Mouse (Mus musculus) limb, embryonic 15.5 days (tissue): Measurements from ENCODE around the gene Abcc3. TPM values are rescaled to one million over a fixed set of nuclear protein-coding genes. Genes with fewer than 3 reads are reported as not detected.
"Not testable (repeated sequence)": the region's sequence is repeated elsewhere in the genome, so short reads cannot be mapped to it uniquely, and the experiment has no call there.

ENCODE experiments used
- ATAC-seq: fragments of 200-750 bp; cut with Nextera tagmentation; 2 replicates; pipeline ENCODE4 v1.8.0; 2017; ENCODE audit warnings: low read depth, moderate TSS enrichment; ENCODE audit not compliant: insufficient number of reproducible peaks, low FRiP score, low TSS enrichment
- H3K27ac ChIP-seq: fragments of 300-500 bp; sonication (generic); 2 replicates; pipeline ENCODE4 v1.5.1; 2015; ENCODE audit warnings: moderate library complexity, mild to moderate bottlenecking, inconsistent platforms
- H3K27me3 ChIP-seq: fragments of 300-500 bp; sonication (generic); 2 replicates; pipeline ENCODE4 v1.6.1; 2015; ENCODE audit warnings: inconsistent platforms
- H3K36me3 ChIP-seq: fragments of 300-500 bp; sonication (generic); 2 replicates; pipeline ENCODE4 v1.6.1; 2015; ENCODE audit warnings: inconsistent platforms
- H3K4me1 ChIP-seq: fragments of 300-500 bp; sonication (generic); 2 replicates; pipeline ENCODE4 v1.6.1; 2015; ENCODE audit warnings: inconsistent platforms
- H3K4me2 ChIP-seq: fragments of 300-500 bp; sonication (generic); 2 replicates; pipeline ENCODE4 v1.6.1; 2015; ENCODE audit warnings: mild to moderate bottlenecking, inconsistent platforms
- H3K4me3 ChIP-seq: fragments of 300-500 bp; sonication (generic); 2 replicates; pipeline ENCODE4 v1.5.1; 2015; ENCODE audit warnings: mild to moderate bottlenecking, inconsistent platforms
- H3K9ac ChIP-seq: fragments of 300-500 bp; sonication (generic); 2 replicates; pipeline ENCODE4 v1.6.1; 2015; ENCODE audit warnings: inconsistent platforms
- H3K9me3 ChIP-seq: fragments of 300-500 bp; sonication (generic); 2 replicates; pipeline ENCODE4 v1.6.1; 2016; ENCODE audit warnings: inconsistent platforms
- WGBS: fragments of 180-500 bp; shearing (Covaris S2); methylation state at CpG from one replicate; pipeline ENCODE4 v1.1.7; 2015; 5-methylcytosine and 5-hydroxymethylcytosine counted together
- polyA plus RNA-seq: library from polyadenylated mRNA; unstranded; fragments of >200 nt; fragmentation: Nextera tagmentation; extraction: Ambion mirVana; gene quantifications from 2 replicates; pipeline ENCODE4 v1.2.1, GENCODE M21; 2015

The Abcc3 gene
- polyA plus RNA-seq, 1 experiment from 2014 or later: 1.6 TPM

DNA sequence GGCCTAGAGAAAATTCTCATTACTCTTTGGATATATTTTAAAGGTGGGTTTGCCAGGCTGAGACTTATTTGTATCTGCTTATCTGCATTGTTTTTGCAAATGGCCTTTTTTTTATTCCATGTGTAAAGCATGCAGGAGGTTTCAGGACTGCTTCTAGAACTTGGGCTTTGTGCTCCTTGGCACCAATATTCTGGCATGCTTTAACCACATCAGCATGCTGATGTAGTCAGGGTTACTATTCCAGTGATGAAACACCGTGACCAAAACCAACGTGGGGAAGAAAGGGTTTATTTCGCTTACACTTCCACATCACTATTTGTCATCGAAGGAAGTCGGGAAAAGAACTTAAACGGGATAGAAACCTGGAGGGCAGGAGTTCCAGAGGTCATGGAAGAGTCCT is 8.2 kb upstream of the Abcc3 start:
- Histone ChIP-seq H3K4me2 (no peak overlapping the region), H3K9me3 (no peaks in the 10 kb centered on the region), H3K4me3 (no peak overlapping the region), H3K27me3 (no peaks in the 10 kb centered on the region), H3K4me1 (peaks cover 28% of the 10 kb centered on the region), H3K36me3 (no peaks in the 10 kb centered on the region), H3K9ac (no peak overlapping the region), H3K27ac (no peak overlapping the region)
- 65% methylated on average over 6 of the region's 6 CpGs for WGBS
- ATAC-seq: no peak

- Histone ChIP-seq H3K4me2 (no peak overlapping the region), H3K36me3 (no peaks in the 10 kb centered on the region), H3K4me3 (no peak overlapping the region), H3K27me3 (peaks cover 12% of the 10 kb centered on the region), H3K9ac (no peak overlapping the region), H3K4me1 (peaks cover 8% of the 10 kb centered on the region), H3K9me3 (no peaks in the 10 kb centered on the region), H3K27ac (no peak overlapping the region)
- no peak for ATAC-seq
- 86% methylated on average over 7 of the region's 7 CpGs for WGBS
Observed at GRCm38 (mm10) chr11:94394107-94394506, 1.3 kb upstream of the Abcc3 start.

GRCm38 (mm10) chr11:94393490-94393889 is 693 bp upstream of the Abcc3 start:
- not testable (repeated sequence) for ATAC-seq

DNA sequence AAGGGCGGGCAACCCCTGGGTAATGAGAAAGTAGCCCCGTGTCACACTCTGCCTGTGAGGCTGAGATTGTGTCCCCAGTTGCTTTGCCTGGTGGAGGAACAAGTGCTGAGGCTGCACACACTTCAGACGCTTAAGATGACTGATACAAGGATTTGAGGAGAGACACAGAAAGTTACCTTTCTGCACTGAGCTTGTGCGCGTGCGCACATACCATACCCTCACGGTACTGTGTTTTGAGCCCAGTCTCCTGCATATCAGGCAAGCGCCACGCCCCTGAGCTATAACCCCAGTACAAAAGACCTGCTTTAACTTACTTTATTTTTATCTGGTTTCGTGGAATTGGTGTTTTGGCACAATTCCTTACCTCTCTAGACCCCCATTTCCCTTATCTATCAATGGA is 1.1 kb downstream of the Abcc3 start:
- H3K36me3 ChIP-seq: no peaks in the 10 kb centered on the region
- no peak overlapping the region for H3K9ac ChIP-seq
- no peak overlapping the region for H3K27ac ChIP-seq
- no peak for ATAC-seq
- WGBS: 85% methylated on average over 10 of the region's 10 CpGs
- H3K9me3 ChIP-seq: no peaks in the 10 kb centered on the region
- no peak overlapping the region for H3K4me3 ChIP-seq
- peaks cover 12% of the 10 kb centered on the region for H3K27me3 ChIP-seq
- peaks cover 11% of the 10 kb centered on the region for H3K4me1 ChIP-seq
- no peak overlapping the region for H3K4me2 ChIP-seq

More at GRCm38 (mm10) chr11:94393490-94393889, 693 bp upstream of the Abcc3 start:
- H3K4me1 ChIP-seq, H3K4me3 ChIP-seq, H3K9me3 ChIP-seq, H3K4me2 ChIP-seq, H3K9ac ChIP-seq, H3K27ac ChIP-seq, H3K36me3 ChIP-seq: not testable (repeated sequence)
- peaks cover 12% of the 10 kb centered on the region for H3K27me3 ChIP-seq
- WGBS: 86% methylated on average over 4 of the region's 4 CpGs

- no peak overlapping the region for H3K9ac ChIP-seq
- ATAC-seq: no peak
- 81% methylated on average over 6 of the region's 6 CpGs for WGBS
Observed at GRCm38 (mm10) chr11:94390825-94391224, 2.0 kb downstream of the Abcc3 start.

DNA sequence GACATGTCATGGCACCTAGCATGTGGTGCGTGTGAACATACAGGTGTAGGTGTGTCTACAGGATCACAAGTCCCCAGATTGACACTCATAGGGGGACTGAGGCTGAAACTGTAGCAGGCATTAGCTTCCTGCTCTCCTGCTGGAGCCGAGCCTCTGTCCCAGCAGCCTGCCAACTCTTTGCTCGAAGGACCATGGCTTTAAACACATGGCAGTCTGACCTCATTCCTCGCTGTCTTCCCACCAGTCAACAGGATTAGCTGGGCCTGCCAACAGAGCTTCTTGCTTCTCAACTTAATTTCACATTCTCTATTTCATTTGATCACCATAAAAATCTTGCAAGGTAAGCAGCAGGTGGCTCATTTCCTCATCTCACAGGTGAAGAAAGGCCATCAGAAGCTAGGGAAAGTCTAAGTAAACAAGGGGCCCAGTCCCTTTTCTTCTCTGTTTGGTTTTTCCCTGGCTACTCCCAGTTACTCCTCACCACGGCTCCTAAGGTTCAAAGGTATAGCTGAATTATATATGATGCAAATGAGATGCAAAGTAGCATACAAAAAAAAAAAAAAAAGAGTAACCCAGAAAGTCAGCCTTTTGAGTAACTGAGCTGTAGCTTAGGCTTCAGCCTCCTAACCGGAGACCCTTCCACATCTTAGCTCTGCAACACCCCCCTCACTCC is 2.9 kb downstream of the Abcc3 start:
- H3K4me3 ChIP-seq: no peak overlapping the region
- 58% methylated on average over 6 of the region's 6 CpGs for WGBS
- peaks cover 21% of the 10 kb centered on the region for H3K4me1 ChIP-seq
- no peak overlapping the region for H3K9ac ChIP-seq
- no peak for ATAC-seq
- H3K4me2 ChIP-seq: no peak overlapping the region
- H3K9me3 ChIP-seq: no peaks in the 10 kb centered on the region
- H3K27me3 ChIP-seq: peaks cover 12% of the 10 kb centered on the region
- H3K27ac ChIP-seq: no peak overlapping the region
- no peaks in the 10 kb centered on the region for H3K36me3 ChIP-seq

More at GRCm38 (mm10) chr11:94390825-94391224, 2.0 kb downstream of the Abcc3 start:
- Histone ChIP-seq H3K27me3 (peaks cover 12% of the 10 kb centered on the region), H3K4me1 (peaks cover 18% of the 10 kb centered on the region), H3K9me3 (no peaks in the 10 kb centered on the region), H3K4me3 (no peak overlapping the region), H3K36me3 (no peaks in the 10 kb centered on the region), H3K27ac (no peak overlapping the region), H3K4me2 (no peak overlapping the region)

GRCm38 (mm10) chr11:94389021-94389420 is 3.8 kb downstream of the Abcc3 start:
- H3K4me2 ChIP-seq: no peak overlapping the region
- 80% methylated on average over 4 of the region's 4 CpGs for WGBS
- no peaks in the 10 kb centered on the region for H3K9me3 ChIP-seq
- no peak overlapping the region for H3K4me3 ChIP-seq
- H3K36me3 ChIP-seq: no peaks in the 10 kb centered on the region
- H3K4me1 ChIP-seq: peaks cover 21% of the 10 kb centered on the region
- peaks cover 12% of the 10 kb centered on the region for H3K27me3 ChIP-seq
- no peak overlapping the region for H3K9ac ChIP-seq
- H3K27ac ChIP-seq: no peak overlapping the region
- no peak for ATAC-seq

GRCm38 (mm10) chr11:94387756-94388155 is 5.0 kb downstream of the Abcc3 start:
- Histone ChIP-seq H3K4me1 (peaks cover 19% of the 10 kb centered on the region), H3K27ac (no peak overlapping the region), H3K36me3 (no peaks in the 10 kb centered on the region), H3K27me3 (peaks cover 7% of the 10 kb centered on the region), H3K9me3 (no peaks in the 10 kb centered on the region), H3K4me3 (no peak overlapping the region), H3K4me2 (no peak overlapping the region), H3K9ac (no peak overlapping the region)
- WGBS: 47% methylated on average over 4 of the region's 4 CpGs
- no peak for ATAC-seq

- Histone ChIP-seq H3K27me3 (no peaks in the 10 kb centered on the region; the same call in 1 of the 2 replicates), H3K4me1 (peaks cover 13% of the 10 kb centered on the region), H3K36me3 (no peaks in the 10 kb centered on the region), H3K9me3 (no peaks in the 10 kb centered on the region), H3K27ac (no peak overlapping the region), H3K4me3 (no peak overlapping the region), H3K4me2 (no peak overlapping the region; the same call in 1 of the 2 replicates), H3K9ac (no peak overlapping the region)
- 14% methylated on average over 12 of the region's 12 CpGs for WGBS
- no peak for ATAC-seq
Observed at GRCm38 (mm10) chr11:94385977-94386771, 6.6 kb downstream of the Abcc3 start.

DNA sequence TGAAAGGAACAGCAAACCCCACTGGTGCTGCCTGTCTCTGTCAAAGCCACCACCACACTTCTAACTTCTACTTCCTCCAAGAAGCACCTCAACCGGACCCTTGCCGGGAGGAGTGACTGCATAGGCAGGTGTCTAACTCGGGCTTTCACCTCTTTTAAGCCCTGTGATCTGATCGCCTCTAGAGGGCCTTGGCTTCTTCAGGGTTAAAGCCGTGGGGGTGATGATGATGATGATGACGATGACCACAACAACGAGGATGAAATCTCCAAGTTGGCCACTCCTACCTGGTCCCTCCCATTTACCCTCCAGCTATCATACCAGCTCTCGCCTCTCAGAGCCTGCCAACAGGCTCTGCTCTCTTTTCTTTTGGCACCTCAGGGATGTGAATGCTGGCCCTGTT is 13.1 kb downstream of the Abcc3 start:
- H3K27ac ChIP-seq: no peak overlapping the region
- H3K4me2 ChIP-seq: no peak overlapping the region
- 69% methylated on average over 8 of the region's 8 CpGs for WGBS
- ATAC-seq: no peak
- H3K4me1 ChIP-seq: no peaks in the 10 kb centered on the region
- no peaks in the 10 kb centered on the region for H3K36me3 ChIP-seq
- no peaks in the 10 kb centered on the region for H3K9me3 ChIP-seq
- H3K4me3 ChIP-seq: no peak overlapping the region
- H3K27me3 ChIP-seq: no peaks in the 10 kb centered on the region
- no peak overlapping the region for H3K9ac ChIP-seq

DNA sequence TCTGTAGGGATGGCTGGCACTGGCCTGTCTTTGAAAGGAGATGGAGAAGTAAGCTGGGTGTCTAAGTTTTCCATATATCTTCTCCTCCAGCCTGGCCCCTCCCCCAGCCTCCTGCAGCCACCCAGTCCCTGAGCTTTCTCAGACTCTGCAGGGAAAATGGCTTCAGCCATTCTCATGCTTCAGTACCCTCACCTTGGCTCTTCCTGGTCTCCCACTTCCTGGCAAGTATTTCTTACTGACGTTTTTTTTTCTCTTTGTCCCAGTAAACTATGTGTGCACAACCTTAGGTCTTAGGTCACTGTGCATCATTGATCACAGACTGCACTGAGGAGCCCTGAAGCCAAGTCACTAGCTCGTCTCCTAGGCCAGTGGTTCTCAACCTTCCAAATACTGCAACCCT is 13.7 kb downstream of the Abcc3 start:
- 39% methylated on average over 2 of the region's 2 CpGs for WGBS
- no peak for ATAC-seq
- H3K4me2 ChIP-seq: no peak overlapping the region
- no peaks in the 10 kb centered on the region for H3K27me3 ChIP-seq
- H3K4me3 ChIP-seq: no peak overlapping the region
- no peak overlapping the region for H3K27ac ChIP-seq
- no peaks in the 10 kb centered on the region for H3K9me3 ChIP-seq
- H3K9ac ChIP-seq: no peak overlapping the region
- H3K4me1 ChIP-seq: no peaks in the 10 kb centered on the region
- H3K36me3 ChIP-seq: no peaks in the 10 kb centered on the region

DNA sequence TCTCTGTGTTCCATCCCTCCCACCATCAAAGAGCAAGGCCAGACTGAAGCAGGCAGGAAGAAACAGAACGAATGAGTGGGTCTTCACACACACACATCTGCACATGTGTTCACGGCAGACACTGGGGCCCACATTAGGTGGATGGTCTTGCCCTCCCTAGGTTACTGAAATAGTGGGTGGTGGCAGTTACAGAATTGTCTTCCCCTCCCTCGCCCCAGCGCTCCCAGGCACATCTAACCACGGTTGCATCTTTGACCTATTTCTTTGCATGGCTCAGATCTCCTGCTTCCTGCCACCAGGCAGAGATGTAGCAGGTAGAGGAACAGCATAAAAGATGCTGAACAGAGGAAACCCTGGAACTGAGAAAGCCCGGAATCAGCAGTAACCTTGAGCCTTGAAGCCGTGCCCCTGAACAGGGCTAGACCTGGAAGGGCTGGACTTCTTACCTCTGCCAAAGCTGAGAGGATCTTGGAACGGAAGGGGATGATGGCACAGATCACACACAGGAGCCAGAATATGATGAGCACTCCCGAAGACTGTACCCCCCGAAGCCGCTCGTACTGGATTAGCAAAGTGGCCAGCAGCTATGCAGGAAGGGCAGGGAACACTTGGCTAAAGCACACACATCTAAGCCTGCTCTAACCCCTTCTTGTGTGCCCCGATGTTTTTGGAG is 18.4 kb downstream of the Abcc3 start:
- WGBS: 86% methylated on average over 13 of the region's 13 CpGs

More for the DNA sequence above, 18.4 kb downstream of the Abcc3 start:
- H3K27me3 ChIP-seq: 0 out of 2 replicates have a peak, but pooled peaks cover 4% of the 10 kb centered on the region
- H3K9me3 ChIP-seq: no peaks in the 10 kb centered on the region
- H3K9ac ChIP-seq: no peak overlapping the region
- no peaks in the 10 kb centered on the region for H3K36me3 ChIP-seq
- no peak overlapping the region for H3K27ac ChIP-seq
- no peaks in the 10 kb centered on the region for H3K4me1 ChIP-seq
- H3K4me2 ChIP-seq: no peak overlapping the region
- no peak overlapping the region for H3K4me3 ChIP-seq
- no peak for ATAC-seq
